Mouse (Mus musculus): ENCODE measurements around the gene Gm17349.

GRCm38 (mm10) chr15:99668881-99669280 lies 36.4 kb downstream of the Gm17349 start:
- TF ChIP-seq ZMIZ1 (IDR thresholded peaks at IDR 0.05; ENCODE audit: low read depth, low read length), result no peak
- TF ChIP-seq CTCF (IDR thresholded peaks at IDR 0.05 in 2 of 3, conservative IDR thresholded peaks at IDR 0.05 in 1 of 3; ENCODE audit: control insufficient read depth in 1 of 3, insufficient read depth in 1 of 3, low read depth in 2 of 3, low read length in 3 of 3, poor library complexity in 1 of 3, severe bottlenecking in 1 of 3), result peak; percentile 99 to 100 (median 100)
- TF ChIP-seq E2F4 (IDR thresholded peaks at IDR 0.05; ENCODE audit: borderline replicate concordance, low read depth, low read length), result no peak
- 0 out of 2 replicates have a peak, but pooled peaks have one; percentile 45 for TF ChIP-seq BHLHE40 (IDR thresholded peaks at IDR 0.05; ENCODE audit: borderline replicate concordance, low read depth, low read length)
- TF ChIP-seq RAD21 (IDR thresholded peaks at IDR 0.05; ENCODE audit: low read depth, low read length), result peak; percentile 93
- TF ChIP-seq USF1 (IDR thresholded peaks at IDR 0.05; ENCODE audit: low read depth, low read length), result no peak
- TF ChIP-seq POLR2AphosphoS5 (IDR thresholded peaks at IDR 0.05; ENCODE audit: borderline replicate concordance, low read depth, low read length), result no peak

All from MEL (cell line).